Mouse (Mus musculus) brain, embryonic 14.5 days (tissue): ENCODE data around the gene Muc5ac.

Experiments used
- CTCF ChIP-seq: fragments of 200-500 bp; IDR thresholded peaks from 2 replicates; pipeline ENCODE4 v1.5.1; 2012; ENCODE audit warnings: inconsistent platforms, mild to moderate bottlenecking, moderate library complexity, borderline replicate concordance; ENCODE audit not compliant: insufficient read depth, insufficient read length; ENCODE audit errors: extremely low read depth
- POLR2A ChIP-seq: fragments of 200-500 bp; IDR thresholded peaks from 2 replicates; pipeline ENCODE4 v1.6.1; 2012; ENCODE audit warnings: mild to moderate bottlenecking, inconsistent platforms, borderline replicate concordance; ENCODE audit not compliant: poor library complexity, insufficient read depth, insufficient read length, severe bottlenecking; ENCODE audit errors: extremely low read depth

DNA sequence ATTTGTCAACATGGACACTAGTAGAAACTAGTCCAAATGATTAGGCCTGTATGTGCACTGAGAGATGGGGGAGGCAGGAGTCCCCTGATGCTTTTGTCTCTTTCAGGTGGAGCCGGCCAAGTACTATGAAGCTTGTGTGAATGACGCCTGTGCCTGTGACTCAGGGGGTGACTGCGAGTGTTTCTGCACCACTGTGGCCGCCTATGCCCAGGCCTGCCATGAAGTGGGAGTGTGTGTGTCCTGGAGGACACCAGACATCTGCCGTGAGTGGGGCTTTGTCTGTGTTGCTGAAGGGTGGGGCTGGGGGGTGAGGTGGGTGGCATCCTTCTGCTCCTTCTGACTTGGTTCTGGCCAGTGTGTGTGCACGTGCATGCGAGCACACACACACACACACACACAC lies 14.4 kb downstream of the Muc5ac start:
- TF ChIP-seq CTCF: no peak
- no peak for TF ChIP-seq POLR2A
